Mouse (Mus musculus) cortical plate, adult 2 months (tissue): ENCODE data around the gene Il9.

Experiments
- CTCF ChIP-seq: fragments of 200-500 bp; IDR thresholded peaks from 2 replicates; pipeline ENCODE4 v1.5.1; 2011; ENCODE audit warnings: mild to moderate bottlenecking, control low read depth, low read length; ENCODE audit not compliant: insufficient read depth; ENCODE audit errors: extremely low read depth
- POLR2A ChIP-seq: fragments of 200-500 bp; IDR thresholded peaks from 2 replicates; pipeline ENCODE4 v1.6.1; 2011; ENCODE audit warnings: mild to moderate bottlenecking, low read length, control low read depth; ENCODE audit not compliant: insufficient read depth; ENCODE audit errors: extremely low read depth

DNA sequence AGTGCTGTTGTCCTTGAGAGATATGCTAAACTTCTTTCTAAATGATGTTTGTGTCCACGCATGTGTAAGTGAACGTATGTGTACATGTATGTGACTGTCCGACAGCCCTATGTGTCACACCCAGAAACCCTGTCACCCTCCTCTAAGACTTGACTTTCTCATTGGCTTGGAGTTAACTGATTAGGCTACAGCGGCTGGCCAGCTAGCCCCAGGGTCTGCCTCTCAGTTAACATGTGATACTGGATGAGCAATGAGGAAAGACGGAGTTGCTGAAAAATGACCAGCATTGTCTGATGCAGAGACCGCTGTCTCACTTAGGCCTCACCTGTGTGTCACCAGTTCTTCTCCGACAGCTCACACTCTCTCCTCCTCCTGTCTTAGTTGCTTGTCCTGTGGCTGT, 45.8 kb upstream of the Il9 start:
- no peak for TF ChIP-seq CTCF
- TF ChIP-seq POLR2A: no peak
